Mouse (Mus musculus): ENCODE results near the gene Egr2.

Gene Egr2

GRCm38 (mm10) chr10:67535256-67535655 lies at the start of gene Egr2:
Gene Egr2 (plus strand): TSS chr10:67535475.
- in situ Hi-C loops (cut with MboI; ENCODE audit: low sequenced_read_pairs), result no loop called here

GRCm38 (mm10) chr10:67487496-67487895 lies 47.8 kb upstream of the Egr2 start:
- in situ Hi-C loops (cut with MboI; ENCODE audit: low sequenced_read_pairs), result no loop called here

- in situ Hi-C loops (cut with MboI; ENCODE audit: low sequenced_read_pairs), result no loop called here
Measured at GRCm38 (mm10) chr10:67489836-67490235, 45.4 kb upstream of the Egr2 start.

GRCm38 (mm10) chr10:67490632-67491031 lies 44.6 kb upstream of the Egr2 start:
- in situ Hi-C loops (cut with MboI; ENCODE audit: low sequenced_read_pairs), result no loop called here

GRCm38 (mm10) chr10:67492161-67492571 lies 43.1 kb upstream of the Egr2 start:
- in situ Hi-C loops (cut with MboI; ENCODE audit: low sequenced_read_pairs), result no loop called here

GRCm38 (mm10) chr10:67493556-67493955 lies 41.7 kb upstream of the Egr2 start:
- in situ Hi-C loops (cut with MboI; ENCODE audit: low sequenced_read_pairs), result no loop called here

- in situ Hi-C loops (cut with MboI; ENCODE audit: low sequenced_read_pairs), result no loop called here
Measured at GRCm38 (mm10) chr10:67497144-67497892, 38.0 kb upstream of the Egr2 start.

- in situ Hi-C loops (cut with MboI; ENCODE audit: low sequenced_read_pairs), result no loop called here
Measured at GRCm38 (mm10) chr10:67497951-67498350, 37.3 kb upstream of the Egr2 start.

GRCm38 (mm10) chr10:67503320-67503995 lies 31.8 kb upstream of the Egr2 start:
- in situ Hi-C loops (cut with MboI; ENCODE audit: low sequenced_read_pairs), result no loop called here

GRCm38 (mm10) chr10:67504046-67504445 lies 31.2 kb upstream of the Egr2 start:
- in situ Hi-C loops (cut with MboI; ENCODE audit: low sequenced_read_pairs), result no loop called here

- in situ Hi-C loops (cut with MboI; ENCODE audit: low sequenced_read_pairs), result no loop called here
Measured at GRCm38 (mm10) chr10:67505248-67505647, 30.0 kb upstream of the Egr2 start.

- in situ Hi-C loops (cut with MboI; ENCODE audit: low sequenced_read_pairs), result no loop called here
Measured at GRCm38 (mm10) chr10:67512211-67512610, 23.1 kb upstream of the Egr2 start.

- in situ Hi-C loops (cut with MboI; ENCODE audit: low sequenced_read_pairs), result no loop called here
Measured at GRCm38 (mm10) chr10:67512871-67513270, 22.4 kb upstream of the Egr2 start.

GRCm38 (mm10) chr10:67518733-67519132 lies 16.5 kb upstream of the Egr2 start:
- in situ Hi-C loops (cut with MboI; ENCODE audit: low sequenced_read_pairs), result no loop called here

- in situ Hi-C loops (cut with MboI; ENCODE audit: low sequenced_read_pairs), result no loop called here
Measured at GRCm38 (mm10) chr10:67524130-67524529, 11.1 kb upstream of the Egr2 start.

GRCm38 (mm10) chr10:67524694-67525093 lies 10.6 kb upstream of the Egr2 start:
- in situ Hi-C loops (cut with MboI; ENCODE audit: low sequenced_read_pairs), result no loop called here

- in situ Hi-C loops (cut with MboI; ENCODE audit: low sequenced_read_pairs), result no loop called here
Measured at GRCm38 (mm10) chr10:67526435-67526834, 8.8 kb upstream of the Egr2 start.

- in situ Hi-C loops (cut with MboI; ENCODE audit: low sequenced_read_pairs), result no loop called here
Measured at GRCm38 (mm10) chr10:67529769-67530168, 5.5 kb upstream of the Egr2 start.

GRCm38 (mm10) chr10:67535972-67536371 lies 697 bp downstream of the Egr2 start:
- in situ Hi-C loops (cut with MboI; ENCODE audit: low sequenced_read_pairs), result no loop called here

GRCm38 (mm10) chr10:67536621-67537141 lies 1.4 kb downstream of the Egr2 start:
- in situ Hi-C loops (cut with MboI; ENCODE audit: low sequenced_read_pairs), result no loop called here

- in situ Hi-C loops (cut with MboI; ENCODE audit: low sequenced_read_pairs), result no loop called here
Measured at GRCm38 (mm10) chr10:67537151-67537994, 2.1 kb downstream of the Egr2 start.

Measured in CH12F3 (cell line).